Mouse (Mus musculus) MN1 (cell line): ENCODE measurements around the gene Bcat1.

Source experiments
- DNase-seq: peaks from one replicate; pipeline ENCODE4 v3.0.0-alpha.2; 2016; ENCODE audit warnings: low spot score

Bcat1 gene

GRCm38 (mm10) chr6:145009859-145010818 lies 65.8 kb downstream of the Bcat1 start:
- DNase-seq: peak; percentile 27

GRCm38 (mm10) chr6:145003459-145003858 lies 72.5 kb downstream of the Bcat1 start:
- no peak for DNase-seq

GRCm38 (mm10) chr6:145002094-145002936 lies 73.7 kb downstream of the Bcat1 start:
- DNase-seq: no peak

DNA sequence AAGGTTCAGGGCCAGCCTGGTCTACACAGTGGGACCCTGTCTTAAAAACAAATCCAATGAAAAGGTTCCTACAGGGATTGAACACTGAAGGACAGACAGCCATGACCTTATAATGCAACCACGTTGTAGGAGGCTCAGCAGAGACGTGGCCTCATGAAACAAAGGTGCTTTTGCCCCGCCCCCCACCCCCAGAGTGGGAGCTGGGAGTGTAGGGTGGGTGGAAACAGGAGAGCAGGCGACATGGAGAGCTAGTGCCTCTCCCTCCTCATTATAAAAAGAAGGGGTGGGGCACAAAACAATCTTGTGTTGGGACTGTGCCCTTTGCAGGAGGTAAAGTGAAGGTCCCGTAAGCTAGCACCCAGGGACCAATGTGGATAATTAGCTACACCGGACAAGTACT lies 74.5 kb downstream of the Bcat1 start:
- DNase-seq: no peak

- peak; percentile 18 for DNase-seq
These were observed 78.8 kb downstream of the Bcat1 start for GRCm38 (mm10) chr6:144997229-144997628.

DNA sequence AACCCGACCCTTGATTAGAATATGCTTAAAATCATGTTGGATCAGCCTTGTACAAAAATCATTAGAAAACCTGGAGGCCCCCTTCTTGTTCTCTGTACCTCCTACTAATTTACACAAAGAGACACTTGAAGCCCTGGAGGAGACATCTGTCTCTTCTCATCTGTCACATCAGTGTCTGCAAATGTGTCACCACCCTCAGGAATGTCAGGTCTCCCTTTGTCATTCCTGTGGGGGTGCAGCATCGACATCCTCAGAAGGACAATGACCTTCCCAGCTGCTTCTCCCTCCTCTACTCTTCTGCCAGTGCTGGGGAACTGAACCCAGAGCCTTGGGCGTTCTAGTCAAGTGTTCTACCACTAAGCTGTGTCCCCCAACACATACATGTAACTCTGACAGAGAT lies 83.9 kb downstream of the Bcat1 start:
- no peak for DNase-seq

DNA sequence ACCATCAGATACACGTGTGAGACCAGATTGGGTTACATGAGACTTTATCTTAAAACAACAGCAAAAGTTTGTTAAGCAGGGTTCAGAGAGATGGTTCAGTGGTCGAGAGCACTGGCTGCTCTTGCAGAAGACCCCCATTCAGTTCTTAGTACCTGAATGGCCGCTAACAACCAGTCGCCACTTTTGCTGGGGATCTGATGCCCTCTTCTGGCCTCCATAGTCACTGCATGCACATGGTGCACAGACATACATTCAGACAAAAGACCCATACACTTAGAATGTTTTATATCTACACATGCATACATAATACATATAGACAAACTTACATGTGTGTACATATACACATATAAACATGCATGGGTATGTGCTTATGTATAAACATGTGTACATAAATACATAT lies 86.8 kb downstream of the Bcat1 start:
- DNase-seq: no peak

GRCm38 (mm10) chr6:144987676-144988075 lies 88.3 kb downstream of the Bcat1 start:
- no peak for DNase-seq

DNA sequence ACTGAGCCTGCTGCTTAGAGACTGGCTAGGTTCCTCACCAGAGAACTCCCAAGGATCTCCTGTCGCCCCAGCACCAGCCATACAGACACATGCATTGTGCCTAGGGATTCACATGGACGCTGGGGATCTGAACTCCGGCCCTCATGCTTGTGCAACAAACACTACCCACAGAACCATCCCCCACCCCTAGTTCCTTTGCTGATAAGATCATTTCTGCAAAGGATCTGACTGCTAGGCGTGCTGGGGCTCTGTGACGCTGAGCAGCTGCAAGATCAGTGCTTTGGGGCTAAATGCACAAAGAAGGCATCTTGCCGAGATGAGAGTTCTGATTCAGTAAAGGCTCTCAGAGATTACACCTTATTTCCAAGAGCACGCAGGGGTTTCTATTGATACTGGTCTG lies 88.8 kb downstream of the Bcat1 start:
- DNase-seq: peak; percentile 60

GRCm38 (mm10) chr6:144984221-144984620 lies 91.8 kb downstream of the Bcat1 start:
- no peak for DNase-seq

DNA sequence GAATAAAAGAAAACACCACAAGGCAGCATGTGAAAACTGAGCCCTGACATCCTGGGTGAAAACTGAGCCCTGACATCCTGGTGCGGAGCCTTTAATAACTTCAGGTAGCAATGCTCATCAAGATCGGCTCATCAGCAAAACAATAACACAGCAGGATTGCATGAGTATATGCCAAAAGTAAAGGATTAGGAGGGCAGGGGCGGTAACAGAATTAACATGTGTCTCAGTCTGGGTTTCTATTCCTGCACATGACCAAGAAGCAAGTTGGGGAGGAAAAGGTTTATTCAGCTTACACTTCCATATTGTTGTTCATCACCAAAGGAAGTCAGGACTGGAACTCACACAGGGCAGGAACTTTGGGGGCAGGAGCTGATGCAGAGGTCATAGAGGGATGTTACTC lies 93.9 kb downstream of the Bcat1 start:
- DNase-seq: no peak

- DNase-seq: no peak
These were observed 103.6 kb downstream of the Bcat1 start for GRCm38 (mm10) chr6:144972351-144972750.

GRCm38 (mm10) chr6:144970900-144971299 lies 105.1 kb downstream of the Bcat1 start:
- DNase-seq: no peak

DNA sequence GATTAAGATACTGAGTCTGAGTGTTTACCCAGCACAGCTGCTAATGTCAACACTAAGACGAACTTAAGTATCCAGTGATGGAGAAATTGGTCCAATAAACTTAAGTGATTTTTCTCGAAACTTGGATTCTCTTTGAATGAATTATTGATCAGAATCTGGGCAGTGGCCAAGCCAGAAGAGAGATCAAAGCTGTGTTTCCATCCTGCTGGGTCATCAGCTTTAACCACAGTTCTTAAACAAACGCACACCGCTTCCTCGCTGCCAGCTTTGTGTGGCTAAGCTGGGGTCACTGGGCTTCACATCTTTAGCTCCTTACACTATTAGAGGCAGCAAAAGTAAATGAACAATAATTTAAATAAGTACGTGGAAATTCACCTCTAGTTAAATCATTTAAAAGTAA lies 108.4 kb downstream of the Bcat1 start:
- DNase-seq: no peak

DNA sequence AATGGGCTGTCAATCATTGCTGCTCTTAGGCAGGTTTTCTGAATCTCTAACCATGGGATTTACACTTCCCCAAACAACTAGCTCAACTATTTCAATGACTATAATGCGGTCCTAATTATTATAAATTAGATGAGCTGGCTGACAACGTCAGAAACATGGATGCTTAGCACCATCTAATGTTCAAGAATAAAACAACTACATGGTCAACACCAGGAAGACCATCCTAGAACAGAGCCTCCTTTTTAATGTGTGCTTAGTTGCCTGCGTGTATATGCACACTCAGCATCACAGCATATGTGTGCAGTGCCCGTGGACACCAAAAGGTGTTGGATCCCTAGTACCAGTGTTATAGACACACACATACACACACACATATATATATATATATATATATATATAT lies 111.8 kb downstream of the Bcat1 start:
- DNase-seq: no peak

DNA sequence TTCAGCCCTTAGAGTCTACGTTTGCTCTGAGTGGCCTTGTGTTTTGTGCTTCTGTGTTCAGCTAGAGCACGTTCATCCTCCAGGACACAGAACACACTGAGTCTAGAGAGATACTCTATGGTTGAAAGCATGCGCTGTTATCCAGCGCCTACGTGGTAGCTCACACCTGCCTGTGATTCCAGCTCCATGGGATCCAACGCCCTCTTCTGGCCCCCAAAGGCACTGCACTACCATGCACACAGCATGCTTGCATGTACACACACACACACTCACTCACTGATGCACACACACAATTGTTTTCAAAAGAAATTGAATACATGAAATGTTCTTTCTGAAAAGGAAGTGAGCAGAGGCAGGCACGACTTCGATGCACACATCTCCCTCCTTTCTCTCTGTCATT lies 112.8 kb downstream of the Bcat1 start:
- DNase-seq: no peak

GRCm38 (mm10) chr6:144962013-144962354 lies 114.0 kb downstream of the Bcat1 start:
- DNase-seq: no peak

GRCm38 (mm10) chr6:144961253-144962012 lies 114.6 kb downstream of the Bcat1 start:
- no peak for DNase-seq

DNA sequence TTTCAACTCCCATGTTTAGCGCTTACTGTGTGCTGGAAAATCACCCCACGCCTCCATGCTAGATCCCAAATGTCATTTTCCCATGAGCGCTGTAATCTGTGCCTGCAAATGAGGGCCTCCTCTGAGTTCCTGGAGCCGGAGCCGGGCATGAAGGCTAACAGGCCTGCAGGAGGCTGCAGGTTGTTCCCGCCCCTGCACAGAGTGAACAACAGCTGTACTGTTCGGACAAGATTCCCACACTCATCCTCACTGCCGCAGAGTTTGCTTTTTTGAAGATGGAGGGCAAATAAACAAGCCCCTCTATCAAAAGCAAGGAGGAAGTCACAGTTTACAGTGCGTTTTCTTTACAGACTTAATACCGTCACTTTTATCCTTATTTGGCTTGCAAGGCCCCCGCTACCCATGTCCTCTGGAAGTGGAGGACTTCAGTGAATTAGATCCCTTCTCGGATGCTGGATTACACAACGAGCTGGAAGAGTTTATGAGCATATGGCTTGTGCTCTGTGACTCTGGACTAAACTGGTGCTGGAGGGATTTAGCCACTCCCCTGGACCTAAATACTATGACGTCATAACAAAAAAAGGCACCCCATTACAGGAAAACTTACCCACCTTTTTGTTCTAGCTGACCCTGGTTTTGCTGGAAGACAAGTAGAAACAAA lies 120.0 kb downstream of the Bcat1 start:
- no peak for DNase-seq

DNA sequence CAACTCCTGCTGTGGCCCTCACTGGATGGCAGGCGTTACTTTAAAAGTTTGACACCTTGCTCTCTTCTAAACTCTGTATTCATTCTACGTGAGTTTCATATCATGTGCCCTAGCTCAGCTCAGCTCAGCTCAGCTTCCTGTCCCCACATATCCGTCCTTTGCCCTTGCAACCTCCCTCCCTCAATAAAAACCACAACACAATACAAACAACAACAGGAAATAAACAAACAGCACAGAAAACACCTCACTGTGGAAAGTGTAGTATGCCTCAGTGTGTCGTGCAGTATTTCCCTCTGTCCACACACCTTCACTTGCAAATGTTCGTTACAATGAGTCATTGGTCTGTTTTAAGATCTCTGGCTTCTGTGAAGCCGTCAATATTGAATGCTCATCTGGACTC lies 123.1 kb downstream of the Bcat1 start:
- no peak for DNase-seq

DNA sequence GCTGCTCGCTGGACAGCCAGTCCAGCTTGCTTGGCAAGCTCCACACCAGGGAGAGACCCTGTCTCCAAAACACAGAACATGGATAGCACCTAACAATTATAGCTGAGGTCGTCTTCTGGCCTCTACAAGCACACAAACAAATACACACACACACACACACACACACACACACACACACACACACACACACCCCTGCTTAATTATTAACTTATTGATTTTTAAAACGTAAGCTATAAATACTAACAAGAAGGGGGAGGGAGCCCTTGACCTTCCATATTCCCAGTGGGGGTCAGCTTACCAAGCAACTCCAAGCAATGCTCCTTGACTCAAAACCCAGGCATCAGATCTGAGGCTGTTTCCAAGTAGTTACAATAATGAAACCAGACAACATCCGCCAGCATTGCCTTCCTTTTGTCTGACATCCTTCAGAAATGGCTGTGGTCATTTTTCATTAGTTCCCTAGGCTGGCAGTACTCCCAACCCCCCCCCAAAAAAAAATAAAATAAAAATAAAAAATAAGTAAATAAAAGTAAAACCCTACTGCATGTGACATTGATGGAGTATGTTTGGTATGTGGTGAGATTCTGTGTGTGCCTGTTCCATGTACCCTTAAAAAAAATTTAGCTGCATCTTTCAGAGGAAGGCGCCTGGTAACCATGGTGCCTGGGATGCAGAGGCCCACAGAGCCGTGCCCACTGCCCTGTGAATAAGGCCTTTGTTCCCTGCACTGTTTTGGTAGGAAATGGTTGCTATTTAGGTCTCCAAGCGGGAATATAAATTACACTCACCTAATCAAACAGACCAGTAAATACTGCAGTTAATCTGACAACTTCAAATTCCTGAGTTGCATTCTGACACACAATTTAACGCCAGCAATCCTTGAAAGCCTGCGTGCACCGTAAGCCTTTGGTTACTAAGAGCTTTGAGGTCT lies 131.3 kb downstream of the Bcat1 start:
- DNase-seq: no peak
